Mouse (Mus musculus): Measurements from ENCODE around the gene Arid5b. TPM values are rescaled to one million over a fixed set of nuclear protein-coding genes. Genes with fewer than 3 reads are reported as not detected.

The Arid5b gene
- polyA plus RNA-seq, 1 experiment, result 4.0 TPM

- TF ChIP-seq CTCF (IDR thresholded peaks at IDR 0.05; ENCODE audit: borderline replicate concordance, control insufficient read depth, extremely low read depth, insufficient read depth, low read length, poor library complexity), result no peak
- H3K4me3 ChIP-seq (ENCODE audit: control insufficient read depth, insufficient read depth, low read length), result no peak overlapping the region
- H3K27ac ChIP-seq (ENCODE audit: control insufficient read depth, insufficient read depth, low read length), result no peak overlapping the region
- WGBS, result 19% methylated on average over 13 of the region's 13 CpGs
- 0 out of 2 replicates have a peak, but pooled peaks cover 2% of the 10 kb centered on the region for H3K4me1 ChIP-seq (replicated peaks; ENCODE audit: control insufficient read depth, insufficient read depth, low read length)
- no peaks in the 10 kb centered on the region for H3K27me3 ChIP-seq (ENCODE audit: control insufficient read depth, insufficient read depth, low read length)
- no peaks in the 10 kb centered on the region for H3K36me3 ChIP-seq (ENCODE audit: control insufficient read depth, insufficient read depth, low read length)
- no peak for DNase-seq
Measured at GRCm38 (mm10) chr10:68191691-68192380, 86.7 kb downstream of the Arid5b start.

DNA sequence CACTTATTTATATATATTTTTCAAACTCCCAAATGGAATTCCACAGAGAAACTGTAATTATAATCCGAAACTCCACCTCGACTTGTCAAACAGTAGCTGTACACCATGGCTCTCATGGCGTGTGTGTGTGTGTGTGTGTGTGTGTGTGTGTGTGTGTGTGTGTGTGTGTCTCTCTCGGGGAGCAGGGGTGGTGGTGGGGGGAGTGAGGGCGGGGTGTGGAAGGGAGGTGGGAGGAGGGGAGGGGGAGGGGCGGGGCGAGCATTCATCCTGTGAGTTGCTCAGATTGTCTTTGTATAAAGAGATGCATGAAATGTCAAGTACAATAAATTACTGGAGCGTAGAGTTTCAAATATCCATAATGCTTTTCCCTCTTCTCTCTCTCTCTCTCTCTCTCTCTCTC is 87.4 kb downstream of the Arid5b start:
- no peak overlapping the region for H3K4me3 ChIP-seq (ENCODE audit: control insufficient read depth, insufficient read depth, low read length)
- H3K4me1 ChIP-seq (replicated peaks; ENCODE audit: control insufficient read depth, insufficient read depth, low read length), result 0 out of 2 replicates have a peak, but pooled peaks cover 2% of the 10 kb centered on the region
- no peaks in the 10 kb centered on the region for H3K27me3 ChIP-seq (ENCODE audit: control insufficient read depth, insufficient read depth, low read length)
- no peaks in the 10 kb centered on the region for H3K36me3 ChIP-seq (ENCODE audit: control insufficient read depth, insufficient read depth, low read length)
- no peak for DNase-seq
- TF ChIP-seq POLR2A (IDR thresholded peaks at IDR 0.05; ENCODE audit: control insufficient read depth, extremely low read depth, insufficient read depth, low read length, poor library complexity), result no peak
- TF ChIP-seq CTCF (IDR thresholded peaks at IDR 0.05; ENCODE audit: borderline replicate concordance, control insufficient read depth, extremely low read depth, insufficient read depth, low read length, poor library complexity), result no peak
- whole genome bisulfite sequencing, result 83% methylated on average over 8 of the region's 8 CpGs
- H3K27ac ChIP-seq (ENCODE audit: control insufficient read depth, insufficient read depth, low read length), result no peak overlapping the region

DNA sequence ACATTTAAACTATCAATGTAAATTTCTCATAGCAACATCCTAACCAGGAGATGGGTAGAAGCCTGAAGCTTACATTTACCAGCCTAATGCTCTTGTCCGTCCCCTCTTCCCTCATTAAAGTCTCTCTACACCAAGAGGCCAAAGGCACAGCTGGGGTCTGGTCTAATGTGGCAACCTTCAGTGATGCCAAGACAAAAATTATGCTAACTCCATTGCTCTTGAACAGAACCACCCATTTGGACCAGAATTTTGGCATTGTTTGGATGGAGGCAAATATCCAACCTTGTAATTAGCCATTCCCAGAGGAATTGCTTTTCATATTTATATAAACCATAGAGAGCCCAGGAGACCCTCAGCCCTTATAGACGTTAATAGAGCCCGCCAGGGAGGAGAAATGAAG is 88.7 kb downstream of the Arid5b start:
- no peak for TF ChIP-seq POLR2A (IDR thresholded peaks at IDR 0.05; ENCODE audit: control insufficient read depth, extremely low read depth, insufficient read depth, low read length, poor library complexity)
- TF ChIP-seq CTCF (IDR thresholded peaks at IDR 0.05; ENCODE audit: borderline replicate concordance, control insufficient read depth, extremely low read depth, insufficient read depth, low read length, poor library complexity), result no peak
- WGBS, result 96% methylated on average over 3 of the region's 3 CpGs
- no peaks in the 10 kb centered on the region for H3K27me3 ChIP-seq (ENCODE audit: control insufficient read depth, insufficient read depth, low read length)

DNA sequence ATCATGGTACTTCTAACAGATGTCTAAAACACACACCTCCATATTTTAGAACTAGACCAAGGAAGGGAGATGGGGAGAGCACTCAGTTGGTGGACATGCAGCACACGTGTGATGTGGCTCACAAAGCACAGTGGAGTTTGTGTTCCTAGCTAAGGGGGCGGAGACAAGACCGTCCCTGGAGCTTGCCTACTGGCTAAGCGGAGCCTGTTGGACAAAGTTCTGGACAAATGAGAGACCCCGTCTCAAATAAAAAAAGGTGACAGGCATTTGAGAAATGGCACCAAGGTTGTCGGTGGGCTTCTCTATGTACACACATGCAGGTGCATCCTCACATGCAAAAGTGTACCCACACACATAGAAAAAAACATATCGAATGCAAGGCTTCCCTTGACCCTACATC is 95.4 kb downstream of the Arid5b start:
- no peak overlapping the region for H3K4me3 ChIP-seq (ENCODE audit: control insufficient read depth, insufficient read depth, low read length)
- no peaks in the 10 kb centered on the region for H3K36me3 ChIP-seq (ENCODE audit: control insufficient read depth, insufficient read depth, low read length)
- no peaks in the 10 kb centered on the region for H3K27me3 ChIP-seq (ENCODE audit: control insufficient read depth, insufficient read depth, low read length)
- no peaks in the 10 kb centered on the region for H3K4me1 ChIP-seq (replicated peaks; ENCODE audit: control insufficient read depth, insufficient read depth, low read length)
- no peak for TF ChIP-seq POLR2A (IDR thresholded peaks at IDR 0.05; ENCODE audit: control insufficient read depth, extremely low read depth, insufficient read depth, low read length, poor library complexity)
- no peak for TF ChIP-seq CTCF (IDR thresholded peaks at IDR 0.05; ENCODE audit: borderline replicate concordance, control insufficient read depth, extremely low read depth, insufficient read depth, low read length, poor library complexity)
- no peak overlapping the region for H3K27ac ChIP-seq (ENCODE audit: control insufficient read depth, insufficient read depth, low read length)
- DNase-seq, result no peak
- 96% methylated on average over 7 of the region's 7 CpGs for WGBS

More for the DNA sequence above, 88.7 kb downstream of the Arid5b start:
- Histone ChIP-seq H3K4me3 (ENCODE audit: control insufficient read depth, insufficient read depth, low read length) (no peak overlapping the region), H3K4me1 (replicated peaks; ENCODE audit: control insufficient read depth, insufficient read depth, low read length) (0 out of 2 replicates have a peak, but pooled peaks cover 2% of the 10 kb centered on the region), H3K27ac (ENCODE audit: control insufficient read depth, insufficient read depth, low read length) (no peak overlapping the region), H3K36me3 (ENCODE audit: control insufficient read depth, insufficient read depth, low read length) (no peaks in the 10 kb centered on the region)
- DNase-seq, result no peak

- 97% methylated on average over 6 of the region's 6 CpGs for WGBS
- H3K27ac ChIP-seq (ENCODE audit: control insufficient read depth, insufficient read depth, low read length), result no peak overlapping the region
- TF ChIP-seq CTCF (IDR thresholded peaks at IDR 0.05; ENCODE audit: borderline replicate concordance, control insufficient read depth, extremely low read depth, insufficient read depth, low read length, poor library complexity) (no peak), POLR2A (IDR thresholded peaks at IDR 0.05; ENCODE audit: control insufficient read depth, extremely low read depth, insufficient read depth, low read length, poor library complexity) (no peak)
- no peak for DNase-seq
- no peaks in the 10 kb centered on the region for H3K4me1 ChIP-seq (replicated peaks; ENCODE audit: control insufficient read depth, insufficient read depth, low read length)
- no peaks in the 10 kb centered on the region for H3K36me3 ChIP-seq (ENCODE audit: control insufficient read depth, insufficient read depth, low read length)
- no peaks in the 10 kb centered on the region for H3K27me3 ChIP-seq (ENCODE audit: control insufficient read depth, insufficient read depth, low read length)
- H3K4me3 ChIP-seq (ENCODE audit: control insufficient read depth, insufficient read depth, low read length), result no peak overlapping the region
Measured at GRCm38 (mm10) chr10:68182266-68182665, 96.3 kb downstream of the Arid5b start.

DNA sequence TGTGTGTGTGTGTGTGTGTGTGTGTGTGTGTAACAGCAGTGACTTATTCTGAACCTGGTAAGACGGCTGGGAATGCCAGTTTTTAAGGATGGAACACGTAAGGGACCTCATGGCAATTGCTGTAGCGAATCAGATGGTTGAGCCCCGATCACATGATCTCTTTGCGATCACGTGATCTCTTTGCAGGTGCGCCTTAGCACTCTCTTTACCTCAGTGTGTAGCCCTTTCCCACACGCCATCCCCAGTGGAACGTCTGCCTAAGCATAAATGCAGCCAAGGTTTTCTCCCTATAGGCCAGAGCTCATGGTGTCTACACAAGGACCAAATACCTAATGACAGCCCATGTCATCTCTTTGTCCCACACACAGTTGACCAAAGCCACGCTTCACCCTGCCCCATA is 97.4 kb downstream of the Arid5b start:
- 95% methylated on average over 10 of the region's 10 CpGs for WGBS

GRCm38 (mm10) chr10:68180721-68181120 is 97.8 kb downstream of the Arid5b start:
- H3K4me3 ChIP-seq (ENCODE audit: control insufficient read depth, insufficient read depth, low read length), result no peak overlapping the region
- H3K36me3 ChIP-seq (ENCODE audit: control insufficient read depth, insufficient read depth, low read length), result no peaks in the 10 kb centered on the region
- no peak overlapping the region for H3K27ac ChIP-seq (ENCODE audit: control insufficient read depth, insufficient read depth, low read length)
- no peaks in the 10 kb centered on the region for H3K4me1 ChIP-seq (replicated peaks; ENCODE audit: control insufficient read depth, insufficient read depth, low read length)
- H3K27me3 ChIP-seq (ENCODE audit: control insufficient read depth, insufficient read depth, low read length), result no peaks in the 10 kb centered on the region
- WGBS, result 94% methylated on average over 7 of the region's 7 CpGs
- DNase-seq, result no peak
- TF ChIP-seq POLR2A (IDR thresholded peaks at IDR 0.05; ENCODE audit: control insufficient read depth, extremely low read depth, insufficient read depth, low read length, poor library complexity) (no peak), CTCF (IDR thresholded peaks at IDR 0.05; ENCODE audit: borderline replicate concordance, control insufficient read depth, extremely low read depth, insufficient read depth, low read length, poor library complexity) (no peak)

More for the DNA sequence above, 97.4 kb downstream of the Arid5b start:
- no peak for DNase-seq
- Histone ChIP-seq H3K36me3 (ENCODE audit: control insufficient read depth, insufficient read depth, low read length) (no peaks in the 10 kb centered on the region), H3K27ac (ENCODE audit: control insufficient read depth, insufficient read depth, low read length) (no peak overlapping the region), H3K27me3 (ENCODE audit: control insufficient read depth, insufficient read depth, low read length) (no peaks in the 10 kb centered on the region), H3K4me3 (ENCODE audit: control insufficient read depth, insufficient read depth, low read length) (no peak overlapping the region), H3K4me1 (replicated peaks; ENCODE audit: control insufficient read depth, insufficient read depth, low read length) (no peaks in the 10 kb centered on the region)
- TF ChIP-seq CTCF (IDR thresholded peaks at IDR 0.05; ENCODE audit: borderline replicate concordance, control insufficient read depth, extremely low read depth, insufficient read depth, low read length, poor library complexity), result no peak
- TF ChIP-seq POLR2A (IDR thresholded peaks at IDR 0.05; ENCODE audit: control insufficient read depth, extremely low read depth, insufficient read depth, low read length, poor library complexity), result no peak
